Mouse (Mus musculus) right cerebral cortex, adult 2 months (tissue): ENCODE data around the gene Rnase4.
A peak's percentile ranks its signal among the peaks of the same experiment; 100 is the strongest.

Source experiments
- DNase-seq, 2 experiments: peaks; one replicate each; pipeline ENCODE4 v3.0.0; 2021 to 2022; ENCODE audit warnings: low spot score in 2 of 2

The Rnase4 gene

GRCm38 (mm10) chr14:51128775-51129623, 38.1 kb downstream of the Rnase4 start:
- no peak for DNase-seq

- DNase-seq: no peak
Observed at GRCm38 (mm10) chr14:51129624-51129975, 38.7 kb downstream of the Rnase4 start.

- DNase-seq: no peak
Observed at GRCm38 (mm10) chr14:51130315-51130940, 39.6 kb downstream of the Rnase4 start.

GRCm38 (mm10) chr14:51131086-51131815, 40.4 kb downstream of the Rnase4 start:
- DNase-seq: no peak

- DNase-seq: no peak
Observed at GRCm38 (mm10) chr14:51132372-51132771, 41.5 kb downstream of the Rnase4 start.

GRCm38 (mm10) chr14:51140342-51140741, 49.5 kb downstream of the Rnase4 start:
- no peak for DNase-seq

- DNase-seq: no peak
Observed at GRCm38 (mm10) chr14:51142119-51142518, 51.2 kb downstream of the Rnase4 start.

- DNase-seq: no peak
Observed at GRCm38 (mm10) chr14:51142568-51142967, 51.7 kb downstream of the Rnase4 start.

- peak; percentile 20 to 33 for DNase-seq
Observed at GRCm38 (mm10) chr14:51143287-51143686, 52.4 kb downstream of the Rnase4 start.

- no peak for DNase-seq
Observed at GRCm38 (mm10) chr14:51143937-51144336, 53.1 kb downstream of the Rnase4 start.

- DNase-seq: no peak
Observed at GRCm38 (mm10) chr14:51144451-51144850, 53.6 kb downstream of the Rnase4 start.

GRCm38 (mm10) chr14:51145521-51145920, 54.6 kb downstream of the Rnase4 start:
- peak in 1 of 2 experiments; percentile 13 for DNase-seq

- no peak for DNase-seq
Observed at GRCm38 (mm10) chr14:51146685-51147084, 55.8 kb downstream of the Rnase4 start, which contains the start of gene Rnase1. Gene Rnase1, minus strand, starts transcription at chr14:51146785.

GRCm38 (mm10) chr14:51148006-51148405, 57.1 kb downstream of the Rnase4 start:
- no peak for DNase-seq

GRCm38 (mm10) chr14:51149164-51149563, 58.3 kb downstream of the Rnase4 start:
- DNase-seq: no peak

GRCm38 (mm10) chr14:51150206-51150831, 59.4 kb downstream of the Rnase4 start:
- DNase-seq: no peak

- no peak for DNase-seq
Observed at GRCm38 (mm10) chr14:51152249-51152870, 61.5 kb downstream of the Rnase4 start.
